Mouse (Mus musculus) testis, adult 2 months (tissue): Measurements from ENCODE around the gene Rho.

Experiments
- CTCF ChIP-seq: fragments of 200-500 bp; IDR thresholded peaks from 2 replicates; pipeline ENCODE4 v1.5.1; 2012; ENCODE audit warnings: low read depth, mild to moderate bottlenecking, inconsistent platforms, low read length, moderate library complexity; ENCODE audit not compliant: control insufficient read depth, insufficient read depth, insufficient replicate concordance
- POLR2A ChIP-seq: fragments of 200-500 bp; IDR thresholded peaks from 2 replicates; pipeline ENCODE4 v1.6.1; 2012; ENCODE audit warnings: low read depth, mild to moderate bottlenecking, inconsistent platforms, low read length, moderate library complexity; ENCODE audit not compliant: control insufficient read depth

GRCm38 (mm10) chr6:115946389-115946788 lies 14.8 kb downstream of the Rho start:
- TF ChIP-seq CTCF (no peak), POLR2A (no peak)
